Mouse (Mus musculus): ENCODE data around the gene Prdm16. TPM values are rescaled to one million over a fixed set of nuclear protein-coding genes. Genes with fewer than 3 reads are reported as not detected.

Prdm16 gene
- total RNA-seq, 2 experiments from 2014 or later: 1.4 to 2.0 TPM

DNA sequence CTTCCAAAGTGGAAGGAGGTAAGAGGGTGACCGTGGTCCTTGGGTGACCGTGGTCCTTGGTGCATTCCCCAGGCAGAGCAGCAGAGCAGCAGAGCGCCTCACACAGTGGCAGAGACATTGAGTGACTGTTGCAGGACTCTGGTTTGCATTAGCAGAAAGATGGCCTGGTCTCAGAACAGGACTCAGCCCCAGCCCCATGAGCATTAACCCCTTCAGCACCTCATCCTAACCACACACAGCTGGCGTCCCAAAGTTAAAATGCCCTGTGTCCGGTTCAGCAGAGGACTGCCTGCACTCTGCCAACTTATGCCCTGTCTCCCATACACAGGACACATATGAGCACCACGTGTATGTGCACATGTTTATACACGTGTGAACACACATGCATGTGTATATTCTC is 209.8 kb downstream of the Prdm16 start:
- DNase-seq (ENCODE audit: low spot score): no peak

DNA sequence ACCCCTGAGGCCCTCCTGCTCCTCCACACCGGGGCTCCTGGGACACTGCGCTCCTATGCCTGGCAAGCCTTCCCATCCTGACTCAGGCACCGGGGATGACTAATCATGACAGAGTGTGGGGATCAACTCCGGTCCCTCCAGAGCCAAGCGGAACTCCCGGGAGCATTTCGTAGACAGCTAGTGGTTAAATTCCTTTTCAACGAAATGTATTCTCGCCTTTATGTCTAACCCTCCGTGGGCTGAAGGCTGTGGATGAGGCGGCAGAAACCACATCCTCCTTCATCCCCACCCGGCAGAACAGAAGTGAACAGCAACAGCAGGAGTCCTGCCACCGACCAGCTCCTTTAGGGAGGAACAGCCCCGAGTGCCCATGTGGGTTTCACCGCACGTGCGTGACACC is 211.4 kb downstream of the Prdm16 start:
- DNase-seq (ENCODE audit: low spot score): peak; percentile 10

DNA sequence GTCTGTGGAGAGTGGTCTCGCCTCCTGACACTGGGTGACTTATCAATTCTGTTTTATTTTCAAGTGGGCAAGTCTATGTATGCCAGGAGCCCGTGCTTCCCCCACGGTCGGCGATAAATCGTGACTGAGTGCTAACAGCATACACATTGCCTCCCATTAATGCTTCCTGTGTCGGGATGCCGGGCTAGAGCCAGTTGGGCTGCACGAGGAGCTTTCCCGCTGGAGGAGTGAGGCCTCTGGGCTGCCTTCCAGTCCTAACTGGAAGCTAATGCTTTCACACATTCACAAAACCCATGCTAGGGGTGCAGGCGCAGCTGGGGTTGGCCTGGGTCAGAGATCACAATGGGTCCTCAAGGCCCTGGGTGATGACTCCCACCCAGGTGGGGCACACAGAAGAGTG is 212.0 kb downstream of the Prdm16 start:
- peak; percentile 12 for DNase-seq (ENCODE audit: low spot score)

DNA sequence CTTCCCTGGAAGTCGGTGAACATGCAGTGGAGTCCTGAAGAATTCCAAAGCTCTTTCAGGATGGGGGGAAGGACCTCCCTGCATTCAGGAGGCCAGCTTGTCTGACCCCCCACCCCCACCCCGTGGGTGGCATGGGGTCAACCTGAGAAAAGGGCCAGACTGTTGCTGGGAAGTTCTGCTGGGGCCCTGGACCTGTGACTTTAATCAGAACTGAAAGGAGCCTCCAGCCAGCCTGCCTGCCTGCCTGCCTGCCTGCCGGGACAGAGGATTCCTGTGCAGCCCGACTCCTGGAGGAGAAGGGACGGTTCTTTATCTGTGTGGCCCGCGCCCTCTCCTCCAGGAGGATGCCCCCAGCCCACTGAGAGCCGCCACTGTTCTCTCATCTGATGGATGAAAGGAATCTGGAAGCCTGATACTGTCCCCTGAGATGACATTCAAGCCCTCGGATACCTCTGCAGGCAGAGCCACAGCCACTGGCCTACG is 214.2 kb downstream of the Prdm16 start:
- DNase-seq (ENCODE audit: low spot score): no peak

DNA sequence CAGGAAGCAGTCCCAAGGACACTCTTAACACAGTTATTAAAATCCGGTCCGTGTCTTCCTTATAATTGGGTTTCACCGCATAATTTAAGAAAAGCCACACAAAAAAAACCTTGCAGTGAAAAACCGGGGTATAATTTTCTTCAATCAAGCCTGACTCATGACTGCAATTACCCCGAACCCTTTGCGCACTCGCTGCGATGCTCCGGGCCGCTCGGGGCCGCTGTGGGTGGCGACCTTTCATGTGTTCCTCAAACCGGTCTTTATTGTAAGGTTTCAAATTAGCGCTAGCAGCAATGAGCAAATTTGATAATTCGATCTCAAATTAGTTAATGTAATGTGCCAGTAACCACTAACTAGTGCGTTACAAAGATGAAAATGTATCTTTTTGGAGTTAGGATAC is 215.9 kb downstream of the Prdm16 start:
- no peak for DNase-seq (ENCODE audit: low spot score)

DNA sequence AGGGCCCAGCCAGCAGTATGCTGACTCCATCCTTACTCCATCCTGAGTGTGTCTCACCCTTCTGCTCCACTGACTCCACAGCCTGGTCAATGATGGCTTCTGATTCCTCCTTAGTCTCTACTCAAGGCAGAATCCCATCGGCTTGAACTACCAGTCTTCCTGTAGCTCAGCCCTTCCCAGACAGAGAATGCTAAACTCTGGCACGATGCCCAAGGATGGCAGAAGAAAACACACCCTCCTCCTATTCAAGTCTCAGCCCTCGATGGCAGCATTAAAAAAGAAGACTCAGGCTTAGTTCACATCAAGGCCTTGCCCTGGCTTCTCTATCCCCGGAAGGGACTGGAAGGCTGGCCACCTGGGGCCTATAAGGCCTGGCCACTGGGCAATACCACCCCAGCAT is 216.9 kb downstream of the Prdm16 start:
- no peak for DNase-seq (ENCODE audit: low spot score)

DNA sequence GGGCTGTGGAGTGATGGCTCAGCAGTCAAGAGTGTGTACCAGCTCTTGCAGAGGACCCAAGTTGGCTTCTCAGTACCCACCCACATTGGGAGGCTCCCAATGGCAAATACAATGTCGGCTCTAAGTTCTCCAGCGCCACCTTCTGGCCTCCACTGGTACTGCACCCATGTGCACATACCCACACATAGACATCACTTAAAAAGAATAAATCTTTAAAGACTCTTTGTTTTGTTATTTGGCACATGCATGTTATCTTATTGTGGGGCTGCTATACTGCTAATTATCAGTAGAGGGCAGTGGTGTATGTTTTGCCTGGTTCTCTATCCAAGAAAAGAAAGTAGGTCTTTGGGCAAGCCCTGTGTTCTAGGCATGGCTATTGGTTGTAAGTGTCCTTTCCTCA is 217.7 kb downstream of the Prdm16 start:
- no peak for DNase-seq (ENCODE audit: low spot score)

DNA sequence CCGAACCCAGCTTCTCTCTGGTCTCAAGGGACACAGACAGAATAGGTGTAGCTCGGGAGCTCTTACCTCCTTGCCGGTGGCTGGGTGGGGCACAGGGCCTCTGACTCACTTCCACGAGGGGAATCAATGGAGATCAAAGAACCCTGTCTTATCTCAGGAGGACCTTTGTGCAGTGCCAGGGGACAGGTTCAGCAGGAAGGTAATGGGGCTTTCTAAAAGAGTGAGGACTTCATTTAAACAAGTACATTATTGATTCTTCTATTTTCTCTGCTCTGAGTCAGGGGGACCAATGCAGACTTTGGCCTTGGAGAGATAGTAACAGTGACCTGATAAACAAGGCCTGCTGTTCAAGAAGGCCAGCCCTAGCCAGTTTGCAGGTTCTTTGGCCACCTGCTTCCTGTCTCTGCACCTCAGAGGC is 218.3 kb downstream of the Prdm16 start:
- no peak for DNase-seq (ENCODE audit: low spot score)

DNA sequence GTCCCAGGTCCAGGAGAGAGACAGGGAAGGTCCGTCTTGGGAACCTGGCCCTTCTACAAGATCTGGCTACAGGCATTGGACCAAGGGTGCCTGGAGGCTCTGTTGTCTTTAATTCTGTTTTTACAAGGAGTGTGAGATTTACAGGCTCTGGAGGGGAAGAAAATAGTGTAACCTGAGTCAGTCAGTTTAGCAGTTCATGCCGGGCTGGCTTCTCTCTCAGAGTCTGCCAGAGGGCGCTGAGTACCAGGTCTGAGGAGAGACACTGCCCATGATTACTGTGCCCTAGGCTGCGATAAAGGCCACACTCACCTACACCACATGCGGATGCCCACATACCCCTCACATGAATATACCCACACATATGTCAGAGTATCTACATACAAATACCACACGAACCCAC is 219.9 kb downstream of the Prdm16 start:
- DNase-seq (ENCODE audit: low spot score): no peak

DNA sequence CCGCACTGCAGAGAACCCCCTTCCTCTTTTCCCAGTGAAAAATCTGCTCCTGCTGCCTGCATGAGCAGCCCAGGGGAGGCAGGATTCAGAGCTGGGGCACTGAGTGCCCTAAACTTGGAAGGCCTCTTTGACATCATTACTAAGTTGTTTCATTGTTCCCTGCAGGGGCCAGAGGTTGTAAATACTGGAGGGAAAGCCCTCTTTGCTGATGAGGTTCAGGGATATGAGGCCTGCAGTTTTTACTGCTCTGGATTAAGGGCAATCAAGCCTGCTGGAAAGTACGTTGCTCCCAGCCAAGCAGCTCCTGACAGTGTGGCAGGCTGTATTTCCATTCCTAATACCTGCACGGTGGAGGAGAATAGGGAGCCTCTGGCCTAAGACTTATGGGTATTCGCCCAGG is 221.8 kb downstream of the Prdm16 start:
- DNase-seq (ENCODE audit: low spot score): no peak

DNA sequence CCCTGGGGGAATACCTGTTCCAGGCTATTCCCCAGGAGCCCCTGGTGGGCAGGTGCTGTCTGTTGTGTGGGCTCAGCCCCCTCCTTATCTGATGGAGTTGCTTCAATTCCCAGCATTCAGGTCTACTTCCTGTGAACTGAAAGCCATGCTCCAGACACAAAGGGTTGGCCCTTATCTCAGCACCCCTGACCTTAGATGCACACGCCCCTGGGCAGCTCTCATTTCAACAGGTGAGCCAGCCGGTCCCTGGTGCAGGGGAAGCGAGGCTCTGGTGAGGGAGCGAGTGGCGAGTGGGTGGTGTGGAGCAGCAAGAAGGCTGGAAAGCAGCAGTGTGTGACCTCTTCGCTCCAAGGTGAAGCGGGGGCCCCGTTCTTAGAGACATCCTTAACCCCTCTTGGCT is 226.1 kb downstream of the Prdm16 start:
- no peak for DNase-seq (ENCODE audit: low spot score)

DNA sequence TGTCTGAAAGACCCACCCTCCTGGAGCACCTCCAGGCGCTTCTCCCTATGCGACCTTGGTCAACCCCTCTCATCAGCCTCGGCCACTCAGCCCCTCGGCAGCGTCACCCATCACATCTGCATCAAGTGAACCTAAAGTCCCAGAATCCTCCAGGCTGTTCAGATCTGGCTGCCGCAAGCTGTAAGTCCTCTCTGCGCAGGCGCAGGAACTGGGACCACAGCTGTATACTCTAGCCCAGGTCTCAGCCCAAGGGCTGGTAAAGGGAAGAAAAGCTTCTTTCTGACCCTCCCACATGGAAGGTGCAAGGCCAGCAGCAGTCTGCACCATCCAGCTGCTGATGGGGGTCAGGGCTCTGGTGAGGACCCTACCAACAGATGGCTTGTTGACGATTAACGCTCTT is 226.8 kb downstream of the Prdm16 start:
- DNase-seq (ENCODE audit: low spot score): no peak

DNA sequence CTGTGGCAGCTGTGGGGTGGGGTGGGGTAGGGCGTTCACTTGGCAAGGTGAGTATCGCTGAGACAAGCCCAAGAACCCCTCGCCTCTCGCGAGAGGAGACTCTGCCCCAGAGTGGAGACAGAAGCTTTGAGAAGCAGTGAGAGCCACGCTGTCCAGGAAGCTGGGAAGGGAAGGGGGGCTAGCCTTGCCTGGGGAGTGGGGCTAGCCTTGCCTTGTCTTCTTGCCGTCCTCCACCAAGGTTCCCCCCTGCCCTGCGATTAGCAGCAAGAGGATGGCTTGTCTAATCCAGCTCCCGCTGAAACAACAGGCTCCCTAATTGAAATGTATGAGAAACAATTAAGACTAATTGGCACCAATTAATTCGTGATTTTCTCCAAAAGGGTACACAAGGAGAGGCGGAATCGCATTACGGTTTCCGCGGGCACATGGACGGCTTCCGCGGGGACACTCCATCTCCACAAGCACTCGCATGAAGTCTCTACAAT is 227.4 kb downstream of the Prdm16 start:
- no peak for DNase-seq (ENCODE audit: low spot score)

DNA sequence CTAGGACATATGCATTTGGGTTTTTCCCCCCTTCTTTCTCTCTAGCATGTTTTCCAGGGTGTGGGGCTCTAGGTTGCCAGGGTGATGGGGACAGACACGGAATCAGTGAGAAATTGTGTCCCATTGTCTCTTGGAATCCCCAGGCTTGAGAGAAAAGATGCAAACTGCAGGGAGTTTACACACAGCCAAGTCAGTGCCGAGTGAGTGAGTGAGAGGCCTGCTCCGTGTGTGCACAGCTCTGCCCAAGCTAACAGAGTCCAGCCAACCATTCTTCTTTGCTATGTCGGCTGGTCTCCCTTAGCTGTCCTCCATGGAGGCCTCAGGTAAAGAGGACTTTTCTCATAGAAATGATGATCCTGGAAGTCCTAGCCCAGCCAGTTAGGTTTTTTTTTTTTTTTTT is 233.7 kb downstream of the Prdm16 start:
- DNase-seq (ENCODE audit: low spot score): no peak

DNA sequence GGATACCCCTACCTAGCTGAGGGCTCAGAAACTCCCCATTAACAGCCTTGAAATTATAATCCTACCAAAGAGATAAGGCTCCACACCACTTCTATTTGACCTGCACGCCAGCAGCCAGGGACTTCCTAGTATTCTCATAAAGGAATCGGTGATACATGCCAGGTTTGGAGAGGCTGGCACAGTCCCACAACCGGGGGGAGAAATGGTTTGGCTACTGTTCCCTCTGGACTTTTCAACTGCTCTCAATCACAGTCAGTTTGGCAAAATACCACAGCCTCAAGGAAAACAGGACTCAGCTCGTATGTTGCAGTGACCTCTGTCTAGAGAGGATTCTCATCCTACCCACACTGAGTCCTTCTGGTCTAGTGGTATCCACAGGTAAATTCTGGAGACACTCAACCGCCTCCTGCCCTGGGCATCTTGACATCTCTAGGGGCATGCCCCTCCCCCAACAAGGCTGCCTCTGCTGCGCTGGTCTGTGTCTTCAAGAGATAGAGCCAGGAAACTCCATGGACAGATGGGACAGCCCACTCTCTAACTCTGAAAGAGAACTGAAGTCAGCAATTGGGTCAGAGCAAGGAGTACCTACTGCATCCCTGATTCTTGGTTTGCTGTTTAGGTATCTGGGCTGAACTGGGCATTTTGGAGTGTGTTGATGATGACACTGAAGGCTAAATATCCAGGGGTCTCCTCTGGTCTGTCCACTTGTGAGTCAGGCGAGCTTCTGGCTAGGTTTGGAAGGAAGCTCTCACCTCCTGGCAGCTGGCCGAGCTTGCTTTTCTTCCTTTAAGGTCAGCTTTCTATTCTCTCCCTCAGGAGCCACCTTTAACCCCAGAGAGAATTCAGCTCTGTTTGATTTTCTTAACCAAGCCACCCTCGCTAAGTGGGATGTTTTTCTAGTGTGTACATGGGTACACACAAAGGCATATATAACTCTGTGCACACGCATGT is 234.4 kb downstream of the Prdm16 start:
- DNase-seq (ENCODE audit: low spot score): no peak

DNA sequence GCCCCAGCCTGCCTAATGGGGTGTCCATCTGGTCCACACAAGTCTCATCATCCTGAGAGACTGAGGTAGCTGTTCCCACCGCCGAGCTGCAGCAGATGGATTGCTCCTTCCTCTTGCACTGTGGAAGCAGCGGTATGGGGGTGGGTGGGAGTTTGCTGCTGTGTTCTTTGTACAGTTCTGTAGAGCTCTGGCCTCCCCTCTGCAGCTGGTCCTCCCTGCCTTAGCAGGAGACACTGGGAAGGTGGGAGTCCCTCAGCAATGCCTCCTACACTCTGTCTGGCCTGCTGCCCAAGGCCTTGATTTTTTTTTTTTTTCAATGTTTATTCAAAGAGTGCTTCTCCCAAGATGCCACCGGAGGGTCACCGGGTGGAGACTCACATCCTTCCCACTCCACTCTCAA is 235.3 kb downstream of the Prdm16 start:
- DNase-seq (ENCODE audit: low spot score): no peak

DNA sequence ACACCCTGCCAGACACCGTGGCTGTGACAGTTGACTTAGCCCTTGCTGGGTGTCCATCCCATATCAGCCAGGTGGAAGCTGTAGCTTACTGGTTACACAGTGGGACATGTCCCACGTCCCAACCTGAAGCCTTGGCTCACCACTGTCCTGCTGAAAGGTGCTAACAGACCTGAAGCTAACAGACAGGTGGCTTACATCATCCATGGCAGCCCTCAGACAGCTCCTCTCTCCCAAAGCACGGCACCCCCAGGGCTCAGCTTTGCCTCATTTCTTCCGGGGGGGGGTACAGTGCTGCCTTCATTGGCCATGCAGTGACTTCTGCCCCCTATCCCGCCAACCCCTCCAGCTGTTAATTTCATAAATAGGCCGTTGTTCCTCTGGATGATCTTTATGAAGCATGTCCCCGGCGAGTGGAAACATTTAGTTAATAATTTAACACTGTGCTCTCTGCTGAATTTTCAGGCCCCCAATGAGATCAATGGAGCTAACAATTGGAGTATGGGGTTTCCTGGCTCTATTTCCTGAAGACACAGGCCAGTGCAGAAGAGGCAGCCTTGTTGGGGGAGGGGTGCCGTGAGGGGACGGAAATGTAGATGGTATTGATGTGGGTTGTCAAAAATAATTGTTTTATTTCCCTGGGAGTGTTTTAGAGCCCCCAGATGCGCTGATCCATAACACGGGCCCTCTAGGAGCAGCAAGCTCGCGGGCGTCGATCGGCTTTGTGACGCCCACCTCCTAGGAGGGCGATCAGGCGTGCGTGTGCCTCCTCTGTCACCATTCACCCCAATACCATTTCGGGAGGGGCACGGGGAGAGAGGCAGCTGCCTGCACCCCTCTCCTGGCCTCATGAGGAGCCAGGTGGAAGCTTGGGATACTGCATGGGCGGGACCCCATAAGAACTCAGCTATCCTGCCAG is 236.2 kb downstream of the Prdm16 start:
- no peak for DNase-seq (ENCODE audit: low spot score)

DNA sequence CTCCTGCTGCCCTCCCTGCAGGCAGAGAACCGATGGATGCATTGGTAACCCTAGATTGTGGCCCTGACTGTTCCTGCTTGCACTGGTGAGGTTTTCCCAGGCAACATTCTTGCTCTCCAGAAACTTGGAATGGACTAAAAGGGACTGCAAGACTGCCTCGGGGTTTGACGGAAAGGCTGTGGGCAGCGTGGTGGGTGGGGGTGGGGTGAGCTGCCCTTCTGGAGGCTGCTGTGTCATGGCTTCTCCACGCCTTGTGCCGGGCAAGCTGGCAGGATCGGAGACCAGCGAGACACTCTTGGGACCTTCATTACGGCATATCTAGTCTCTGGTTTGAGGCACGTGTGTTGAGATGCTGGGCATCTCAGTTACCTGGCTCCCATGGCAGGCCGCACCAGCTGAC is 237.0 kb downstream of the Prdm16 start:
- DNase-seq (ENCODE audit: low spot score): no peak

DNA sequence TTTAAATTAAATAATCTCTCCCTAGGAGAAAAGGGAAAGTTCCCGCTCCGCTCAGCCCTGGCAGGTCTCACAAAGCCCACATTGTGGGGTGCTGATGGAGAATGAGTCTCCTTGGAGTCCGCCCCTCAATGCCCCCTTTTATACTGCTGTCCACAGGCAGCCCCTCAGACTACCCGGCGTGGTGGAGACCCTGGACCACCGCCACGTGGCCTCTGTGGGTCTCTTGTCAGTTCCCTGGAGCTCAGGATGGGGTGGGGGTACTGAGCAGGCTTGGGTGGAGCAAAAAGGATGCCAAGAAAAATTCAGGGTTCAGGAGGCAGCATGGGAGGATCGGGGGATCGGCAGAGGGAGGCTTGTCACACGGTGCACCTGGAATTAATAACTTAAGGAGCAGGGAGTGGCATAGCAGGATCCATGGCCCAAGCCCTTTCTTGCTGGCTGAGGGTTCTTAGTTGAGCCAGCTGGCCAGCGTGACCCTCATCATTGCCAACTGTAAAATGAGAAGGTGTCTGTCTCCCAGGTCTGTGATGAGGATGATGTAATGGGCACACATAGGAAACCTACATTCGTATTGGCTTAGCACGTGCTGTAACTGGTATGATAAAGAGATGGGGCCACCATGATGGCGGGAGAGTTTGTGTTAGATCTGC is 239.9 kb downstream of the Prdm16 start:
- no peak for DNase-seq (ENCODE audit: low spot score)

DNA sequence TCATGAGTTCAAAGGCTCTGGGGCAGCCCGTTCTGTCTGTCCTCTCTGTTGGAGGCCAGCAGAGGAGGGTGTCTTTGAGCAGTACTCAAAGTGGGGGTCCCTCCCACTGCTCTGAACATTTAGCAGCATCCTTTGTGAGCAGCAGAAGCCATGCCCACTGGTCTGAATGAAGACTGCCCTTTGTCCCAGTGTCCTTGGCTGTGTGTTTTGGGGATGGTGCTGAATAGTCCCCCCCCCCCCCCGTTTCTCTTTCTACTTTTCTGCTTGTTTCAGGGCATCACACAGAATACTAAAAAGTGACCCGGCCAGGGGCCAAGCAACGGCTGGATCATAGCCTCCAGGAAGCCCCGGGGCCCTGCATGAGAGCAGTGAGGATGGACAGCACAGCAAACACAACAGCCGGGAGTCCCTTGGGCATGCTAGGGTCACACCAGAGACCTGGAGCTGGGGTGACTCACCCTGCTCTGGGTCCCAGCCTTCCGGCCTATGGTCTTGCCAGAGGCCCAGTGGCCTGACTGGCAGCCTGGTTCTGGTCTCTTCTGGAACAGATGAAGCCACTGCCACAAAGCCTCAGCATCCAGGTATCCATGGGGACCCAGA is 242.4 kb downstream of the Prdm16 start:
- DNase-seq (ENCODE audit: low spot score): no peak

Data from gastrocnemius, adult 18-20 months (tissue).